Mouse (Mus musculus) spleen, postnatal 36 days (tissue): ENCODE data around the gene Cmtr2.

Experiments
- DNase-seq, 2 experiments: peaks; one replicate each; pipeline ENCODE4 v3.0.0; 2022; ENCODE audit warnings: low spot score in 2 of 2, mixed read lengths in 1 of 2

Gene Cmtr2

DNA sequence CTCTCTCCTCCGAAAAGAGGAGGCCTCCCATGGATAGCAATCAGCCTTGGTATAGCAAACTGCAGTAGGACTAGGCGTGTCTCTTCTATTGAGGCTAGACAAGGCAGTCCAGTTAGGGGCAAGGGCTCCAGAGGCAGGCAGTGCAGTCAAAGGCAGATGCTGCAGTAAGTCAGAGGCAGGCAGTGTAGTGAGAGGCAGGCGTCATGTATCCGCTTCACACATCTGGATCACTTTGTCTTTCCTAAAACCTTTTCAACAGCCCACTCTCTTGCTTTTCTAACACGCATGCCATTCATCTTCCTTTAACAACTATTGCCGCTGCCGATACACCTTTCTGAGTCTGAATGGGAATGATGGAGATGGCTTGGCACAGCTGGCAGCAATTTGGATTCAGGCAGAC lies at the start of gene Cmtr2:
TSS of gene Cmtr2 (plus strand) at position 301 of the 400 bp plus-strand sequence.
- DNase-seq = no peak

DNA sequence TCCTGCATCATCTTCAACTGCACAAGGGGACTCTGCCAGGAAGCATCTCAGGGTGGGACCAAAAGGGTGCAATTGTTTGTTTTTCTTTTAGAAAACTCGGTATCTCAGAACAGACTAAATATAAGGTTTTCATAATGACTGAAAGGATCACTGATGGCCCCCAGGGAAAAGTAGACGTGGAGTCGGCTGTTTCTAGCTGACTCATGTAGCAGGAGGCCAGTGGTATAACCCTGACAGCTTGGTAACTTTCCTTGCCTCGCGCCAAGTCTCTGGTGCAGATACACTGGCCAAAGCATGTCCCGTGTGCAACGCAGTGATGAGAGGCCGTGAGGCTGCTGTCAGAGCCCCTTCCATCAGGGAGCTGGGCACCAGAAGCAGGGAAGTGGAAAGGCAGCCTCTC lies 49.2 kb upstream of the Cmtr2 start:
- no peak for DNase-seq

DNA sequence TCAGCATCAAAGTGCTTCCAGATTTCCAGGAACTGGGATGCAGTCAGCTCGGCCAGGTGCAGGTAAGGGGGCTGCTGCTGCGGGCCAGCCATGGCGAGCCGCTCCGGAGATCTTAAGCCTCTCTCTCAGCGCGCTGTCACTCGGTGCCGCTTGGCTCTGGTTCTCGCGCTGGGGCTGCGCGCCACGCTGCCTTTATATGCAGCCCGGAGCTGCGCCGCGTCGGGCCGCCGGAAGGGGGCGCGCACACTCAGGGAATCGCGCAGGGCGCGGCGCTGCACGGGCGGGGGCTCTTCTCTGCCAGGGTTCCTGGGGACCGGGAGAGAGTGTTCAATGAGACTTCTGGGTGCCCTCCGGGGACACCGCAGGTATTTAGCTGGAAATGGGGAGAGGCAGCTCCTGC lies 47.4 kb upstream of the Cmtr2 start, which contains the start of gene Calb2:
TSS of gene Calb2 (minus strand) at position 165 of the 400 bp plus-strand sequence.
- no peak for DNase-seq

DNA sequence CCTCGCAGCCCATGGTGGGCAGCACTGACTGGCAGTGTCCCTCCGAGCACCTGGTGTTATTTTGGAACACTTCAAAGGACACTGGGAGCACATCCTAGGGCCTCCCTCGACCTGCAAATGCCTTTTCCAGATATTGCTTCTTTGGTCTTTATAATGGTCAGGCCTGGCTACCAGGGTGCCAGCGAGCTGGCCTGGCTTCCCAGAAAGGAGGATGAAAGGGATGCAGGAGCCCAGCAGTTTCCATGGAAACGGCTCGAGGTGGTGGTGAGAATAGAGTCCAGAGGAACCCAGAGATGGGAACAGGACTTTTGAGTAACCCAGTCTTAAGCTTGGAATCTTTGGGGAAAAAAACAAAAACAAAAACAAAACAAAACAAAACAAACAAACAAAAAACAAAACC lies 43.3 kb upstream of the Cmtr2 start:
- DNase-seq = no peak

- DNase-seq = no peak
These were observed 40.6 kb upstream of the Cmtr2 start for GRCm38 (mm10) chr8:110174826-110175225.

- DNase-seq = no peak
These were observed 37.9 kb upstream of the Cmtr2 start for GRCm38 (mm10) chr8:110177359-110178155.

DNA sequence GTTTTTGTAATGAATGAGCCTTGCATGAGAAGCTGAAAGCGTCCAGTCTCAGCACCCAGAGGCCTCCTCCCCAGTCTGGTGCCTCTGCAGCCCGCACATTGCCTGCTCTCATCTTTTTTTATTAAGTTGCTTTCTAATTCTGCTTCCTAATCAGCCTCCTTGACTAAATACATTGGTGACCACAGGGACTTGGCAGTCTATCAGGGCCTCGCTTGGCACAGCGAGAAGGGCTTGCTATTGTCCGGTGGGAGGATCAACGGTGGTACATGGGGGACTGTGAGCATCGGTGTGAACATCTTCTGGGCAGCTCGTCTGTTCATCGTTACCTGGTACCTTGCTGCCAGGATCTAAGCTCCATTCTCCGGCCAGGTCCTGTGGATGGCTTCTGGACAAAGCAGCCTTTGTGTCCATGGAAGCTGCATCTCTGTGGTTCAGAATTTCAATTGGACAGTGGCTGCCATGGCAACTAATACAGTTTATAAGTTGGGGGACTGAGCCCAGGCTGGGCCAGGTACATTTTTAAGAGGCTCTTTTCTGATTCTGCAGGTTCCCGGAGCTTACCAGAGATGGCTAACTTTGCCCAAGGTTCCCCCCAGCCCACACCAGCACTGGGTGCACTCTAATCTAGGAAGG lies 32.6 kb upstream of the Cmtr2 start:
- DNase-seq = no peak

DNA sequence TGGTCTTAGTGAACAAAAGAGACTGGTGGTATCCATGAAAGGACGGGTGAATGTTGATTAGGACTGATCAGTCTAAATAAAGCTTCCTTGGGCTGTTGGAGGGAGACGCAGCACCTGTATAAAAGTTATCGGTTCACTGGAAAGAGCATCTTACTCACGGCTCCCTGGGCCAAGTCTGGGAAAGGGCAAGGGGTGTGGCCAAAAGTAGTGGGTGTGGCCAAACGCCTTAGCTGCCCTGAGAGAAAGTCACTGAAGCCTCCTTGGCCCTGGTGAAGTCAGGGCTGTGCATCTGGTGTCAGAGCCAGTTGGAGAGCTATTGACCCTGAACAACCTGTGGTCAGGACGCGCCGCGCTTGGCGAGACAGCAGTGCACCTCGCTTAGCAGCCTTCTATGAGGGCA lies 31.7 kb upstream of the Cmtr2 start:
- no peak for DNase-seq

DNA sequence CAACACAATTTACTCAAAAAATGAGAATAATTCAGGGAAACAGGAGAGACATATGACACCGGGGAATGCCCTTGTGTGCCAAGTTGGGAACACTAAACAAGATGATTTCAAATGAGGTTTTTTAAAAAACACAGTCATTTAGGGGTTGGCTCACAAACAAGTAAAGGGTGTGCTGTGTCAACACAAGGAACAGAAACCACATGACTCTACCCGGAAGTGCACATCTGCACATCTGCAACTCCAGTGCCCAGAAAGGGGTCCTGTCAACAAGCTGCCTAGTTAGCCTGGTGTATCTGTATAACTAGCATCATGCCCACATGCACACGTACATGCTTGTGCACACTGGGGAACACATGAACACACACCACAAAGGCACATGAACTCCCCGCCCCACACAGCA lies 29.9 kb upstream of the Cmtr2 start:
- no peak for DNase-seq

- no peak for DNase-seq
These were observed 26.3 kb upstream of the Cmtr2 start for GRCm38 (mm10) chr8:110188961-110189750.

- DNase-seq = no peak
These were observed 18.8 kb upstream of the Cmtr2 start for GRCm38 (mm10) chr8:110196678-110197077.

- DNase-seq = no peak
These were observed 13.7 kb upstream of the Cmtr2 start for GRCm38 (mm10) chr8:110201806-110202205.

DNA sequence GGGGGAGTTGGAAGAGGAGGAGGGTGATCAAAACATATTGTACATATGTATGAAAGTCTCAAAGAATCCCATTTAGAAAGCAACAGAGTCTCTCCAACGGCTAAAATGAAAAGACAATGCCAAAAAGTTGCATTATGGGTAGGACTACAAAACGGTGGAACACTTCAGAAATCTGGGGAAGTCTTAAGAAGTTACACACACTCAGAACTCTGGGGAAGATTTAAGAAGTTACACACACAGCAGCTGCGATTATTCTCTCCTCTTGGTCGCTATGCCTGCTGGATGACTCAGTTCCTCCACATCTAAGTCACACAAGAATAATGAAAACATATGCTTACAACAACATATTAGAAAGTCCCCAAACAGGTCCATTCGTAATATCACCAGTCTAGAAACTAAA lies 788 bp downstream of the Cmtr2 start:
- no peak for DNase-seq

- DNase-seq = no peak
These were observed 1.7 kb downstream of the Cmtr2 start for GRCm38 (mm10) chr8:110217198-110217597.

DNA sequence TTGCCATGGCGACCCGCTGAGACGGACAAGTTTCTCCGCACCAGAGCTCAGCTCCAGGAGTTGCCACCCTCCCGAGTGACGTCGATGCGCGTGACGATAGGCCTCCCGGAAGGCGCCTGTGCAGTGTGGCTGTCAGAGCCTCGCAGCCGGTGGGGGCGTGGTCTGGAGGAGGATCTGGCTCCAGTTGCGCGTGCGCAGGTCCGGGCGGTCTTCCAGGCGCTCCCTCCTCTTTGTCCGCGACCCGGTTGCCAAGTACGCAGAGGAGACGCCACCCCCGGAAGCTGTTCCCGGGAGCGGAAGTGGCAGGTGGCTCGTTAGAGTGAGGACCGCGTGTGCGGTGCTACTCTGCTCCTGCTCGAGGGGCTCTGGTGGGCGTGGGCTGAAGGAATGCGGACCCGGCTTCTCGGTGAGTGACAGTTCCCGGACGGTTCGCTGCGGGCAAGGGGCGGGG lies 2.2 kb downstream of the Cmtr2 start:
- DNase-seq = peak; percentile 98 to 99

DNA sequence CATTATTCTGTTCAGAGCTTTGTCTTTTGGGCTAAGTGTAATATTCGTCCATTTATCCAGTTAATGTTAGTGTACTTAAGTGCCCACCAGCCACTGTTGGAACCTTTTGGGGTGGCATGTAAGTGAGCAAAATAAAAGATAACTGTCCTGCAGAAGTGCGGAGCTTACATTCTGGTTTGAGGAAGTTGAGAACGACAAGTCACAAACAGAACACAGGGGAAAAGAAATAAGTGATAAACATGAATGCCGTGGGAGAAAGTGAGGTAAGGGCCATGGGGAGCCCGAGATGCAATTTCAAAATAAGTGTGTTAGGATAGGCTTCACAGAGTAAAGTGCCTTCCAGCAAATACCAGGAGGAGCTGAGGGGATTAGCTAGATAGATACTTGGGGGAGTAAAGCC lies 3.0 kb downstream of the Cmtr2 start:
- no peak for DNase-seq

- DNase-seq = no peak
These were observed 5.5 kb downstream of the Cmtr2 start for GRCm38 (mm10) chr8:110220936-110221335.

- no peak for DNase-seq
These were observed 15.3 kb downstream of the Cmtr2 start for GRCm38 (mm10) chr8:110230803-110231202.

- DNase-seq = no peak
These were observed 27.1 kb downstream of the Cmtr2 start for GRCm38 (mm10) chr8:110242278-110243177.

- DNase-seq = no peak
These were observed 29.1 kb downstream of the Cmtr2 start for GRCm38 (mm10) chr8:110244566-110244965.

DNA sequence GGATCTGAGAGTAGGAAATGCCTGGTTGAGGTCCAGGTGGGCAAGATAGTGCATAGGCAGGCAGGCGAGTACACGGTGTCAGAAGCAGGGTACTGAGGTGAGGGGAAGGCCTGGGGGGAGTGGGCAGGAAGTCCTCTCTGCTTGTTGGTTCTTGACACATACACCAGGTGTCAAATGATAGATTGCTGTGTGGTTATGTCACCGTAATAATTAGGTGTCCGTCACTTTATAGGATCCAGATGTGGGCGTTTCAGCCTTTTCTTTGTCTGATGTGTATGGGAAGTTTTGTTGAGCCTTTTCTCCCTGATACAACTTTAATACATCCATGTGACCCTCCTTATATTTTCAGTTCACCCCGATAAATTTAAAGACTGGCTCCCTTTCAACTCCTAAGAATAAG lies 31.8 kb downstream of the Cmtr2 start:
- no peak for DNase-seq
